Mouse (Mus musculus) T-helper 2 cell (primary cell): ENCODE results near the gene Psmb10.
"Not testable (repeated sequence)": the region's sequence is repeated elsewhere in the genome, so short reads cannot be mapped to it uniquely, and the experiment has no call there.

ENCODE experiments used
- in situ Hi-C: fragments of 300-600 bp; cut with MboI, MseI; formaldehyde crosslinking; loops from one replicate; pipeline ENCODE4 v1.15.1; 2025; ENCODE audit warnings: high pct_unique_total_duplicates

Gene Psmb10

DNA sequence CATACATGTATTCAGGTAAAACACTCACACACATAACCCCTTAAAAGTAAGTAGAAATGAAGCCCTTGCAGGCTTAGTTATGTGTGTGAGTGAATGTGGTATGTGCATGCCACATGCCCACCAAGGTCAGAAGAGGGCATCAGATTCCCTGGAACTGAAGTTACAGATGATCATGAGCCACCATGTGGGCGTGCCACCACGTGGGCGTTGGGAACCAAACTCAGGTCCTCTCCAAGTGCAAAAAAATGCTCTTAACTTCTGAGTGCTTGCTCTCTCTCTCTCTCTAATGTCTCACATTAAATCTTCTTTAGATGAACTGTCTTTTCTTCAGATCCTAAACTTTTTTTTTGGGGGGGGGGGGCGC is at the start of gene Psmb10:
TSS of gene Psmb10 (minus strand) at position 139 of the 364 bp plus-strand sequence.
- in situ Hi-C loops = loop anchor here (5.0 kb wide), 1 partner anchor 231 kb away; the partner anchor contains the start of genes 4933405L10Rik and Enkd1

DNA sequence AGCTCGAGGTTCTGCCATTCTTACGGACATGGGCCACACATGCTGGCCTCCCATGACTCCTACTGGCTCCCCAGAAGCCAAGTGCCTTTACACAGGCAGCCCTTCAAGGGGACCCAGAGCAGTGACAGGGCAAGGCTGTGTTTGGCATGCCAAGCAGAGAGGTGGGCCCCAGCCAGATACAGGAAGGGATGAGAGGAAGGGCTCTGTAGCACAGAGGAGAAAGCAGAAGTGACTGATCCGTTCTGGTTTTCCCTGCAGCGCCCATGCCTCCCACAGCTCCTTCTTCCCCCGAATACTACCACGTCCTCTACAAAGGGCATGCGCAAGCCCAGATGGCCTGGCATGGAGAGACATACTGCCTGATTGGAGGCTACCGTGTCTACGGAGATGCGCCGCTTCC is 45.2 kb upstream of the Psmb10 start:
- in situ Hi-C loops = not testable (repeated sequence)

GRCm38 (mm10) chr8:105981146-105981545 is 42.9 kb upstream of the Psmb10 start:
- in situ Hi-C loops = no loop called here

- in situ Hi-C loops = no loop called here
Measured at GRCm38 (mm10) chr8:105979325-105979724, 41.1 kb upstream of the Psmb10 start, which contains the start of gene Dpep3. Dpep3 (minus strand) TSS chr8:105979429.

DNA sequence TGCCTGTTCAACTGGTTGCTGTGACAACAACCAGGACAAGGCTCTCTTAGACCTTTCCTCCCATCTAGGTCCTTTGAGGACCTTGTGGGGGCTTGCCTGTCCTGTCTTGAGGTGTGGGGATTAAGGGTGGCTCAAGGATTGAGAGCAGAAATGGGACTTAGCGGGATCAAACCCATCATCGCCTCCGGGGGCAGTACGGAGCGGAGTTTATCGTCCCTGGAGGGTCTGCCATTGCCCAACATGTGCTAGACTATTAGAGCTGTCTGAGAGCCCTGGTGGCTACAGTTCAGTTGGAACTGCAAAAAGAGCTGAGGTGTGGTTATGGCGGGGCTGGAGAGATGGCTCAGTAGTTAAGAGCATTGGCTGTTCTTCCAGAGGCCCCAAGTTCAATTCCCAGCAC is 37.1 kb upstream of the Psmb10 start:
- in situ Hi-C loops = no loop called here

GRCm38 (mm10) chr8:105971019-105971720 is 32.9 kb upstream of the Psmb10 start:
- in situ Hi-C loops = no loop called here

DNA sequence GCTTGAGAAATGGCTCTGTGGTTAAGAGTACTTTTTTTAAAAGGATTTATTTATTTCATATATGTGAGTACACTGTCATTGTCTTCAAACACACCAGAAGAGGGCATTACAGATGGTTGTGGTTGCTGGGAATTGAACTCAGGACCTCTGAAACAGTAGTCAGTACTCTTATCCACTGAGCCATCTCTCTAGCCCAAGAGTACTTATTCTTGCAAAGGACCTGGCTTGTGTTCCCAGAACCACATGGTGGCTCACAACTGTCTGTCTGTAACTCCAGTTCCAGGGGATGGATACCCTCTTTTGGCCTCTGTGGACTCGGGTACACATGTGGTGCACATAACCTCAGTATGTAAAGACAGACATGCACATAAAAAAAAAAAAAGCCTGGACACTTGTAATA is 31.1 kb upstream of the Psmb10 start:
- in situ Hi-C loops = no loop called here

DNA sequence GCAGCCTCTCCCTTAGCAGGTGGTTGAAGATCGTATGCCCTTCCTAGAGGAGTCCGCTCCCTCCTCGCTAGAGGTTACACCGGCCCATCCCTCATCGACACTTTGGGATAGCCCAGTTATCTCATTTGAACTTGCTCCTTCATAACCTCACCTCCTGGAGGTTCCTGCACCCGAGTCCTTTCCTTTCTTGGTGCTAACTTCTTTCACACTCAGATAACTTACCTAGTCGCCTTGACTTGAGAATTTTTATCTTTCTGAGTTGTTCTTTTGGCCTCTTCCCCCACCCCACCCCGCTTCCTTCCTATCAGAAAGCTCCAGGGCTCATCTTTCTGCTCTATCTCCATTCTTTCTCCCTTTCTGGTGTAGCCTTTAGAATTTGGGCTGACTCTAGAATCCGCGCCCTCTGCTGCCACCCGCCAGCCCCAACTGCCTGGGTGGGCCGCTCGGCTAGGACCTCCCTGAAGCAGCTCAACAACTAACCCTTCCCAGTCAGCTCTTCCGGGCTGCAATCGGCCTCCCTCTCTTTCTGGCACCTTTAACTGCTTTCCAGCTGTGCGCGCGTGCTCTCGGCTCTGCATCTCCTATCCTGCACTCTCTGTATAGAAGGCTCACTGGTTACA is 28.6 kb upstream of the Psmb10 start:
- in situ Hi-C loops = no loop called here

DNA sequence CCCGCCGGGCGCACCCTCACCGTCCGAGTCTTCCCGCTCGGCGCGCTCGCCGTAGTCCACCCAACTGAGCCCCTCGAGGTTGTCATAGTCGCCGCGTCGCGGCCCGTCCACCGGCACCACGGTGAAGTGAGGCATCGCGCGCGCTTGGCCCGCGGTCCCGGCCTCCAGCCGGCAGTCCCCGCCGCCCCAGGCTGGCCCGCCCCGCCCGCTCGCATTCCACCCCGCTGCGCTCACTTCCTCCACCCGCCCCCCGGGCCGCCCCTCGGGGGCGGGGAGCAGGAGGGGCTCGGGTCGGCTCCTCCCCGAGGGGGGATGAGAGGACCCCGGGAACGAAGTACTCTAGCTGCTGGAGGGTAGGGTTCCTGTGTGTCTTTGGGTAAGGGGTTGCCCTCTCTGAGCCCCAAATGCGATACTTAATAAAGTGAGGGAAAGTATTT is 27.7 kb upstream of the Psmb10 start, which contains the start of gene Slc12a4:
TSS of gene Slc12a4 (minus strand) at position 193 of the 437 bp plus-strand sequence.
- in situ Hi-C loops = no loop called here

DNA sequence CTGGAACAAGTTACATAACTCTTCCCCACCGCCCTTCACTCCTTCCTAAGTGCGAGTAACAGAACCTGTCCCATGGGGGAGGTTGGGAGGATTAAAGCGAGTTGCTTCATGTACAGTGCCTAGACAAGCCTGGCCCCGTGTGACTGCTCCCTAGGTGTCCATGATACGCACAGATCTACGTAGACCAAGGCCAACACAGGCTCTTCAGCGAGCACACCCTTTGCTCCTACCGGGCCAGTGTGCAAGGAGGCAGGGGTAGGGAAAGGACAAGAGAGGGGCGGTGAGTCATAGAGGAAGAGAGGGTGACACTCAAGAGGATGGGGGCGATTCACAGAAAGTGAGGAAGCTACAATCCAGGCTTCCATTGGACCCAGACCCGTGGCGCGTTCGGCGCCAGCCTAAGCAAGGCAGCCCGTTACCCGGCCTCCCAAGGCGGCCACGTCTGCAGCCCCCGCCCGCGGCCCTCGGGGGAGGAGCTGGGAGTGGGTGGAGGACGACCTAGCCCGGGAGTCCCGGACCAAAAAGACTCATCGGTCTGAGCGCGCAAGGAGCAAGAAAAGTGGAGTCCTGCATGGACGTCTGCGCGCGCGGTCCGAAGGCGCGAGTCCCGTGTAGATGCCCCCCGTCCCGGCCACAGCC is 27.1 kb upstream of the Psmb10 start:
- in situ Hi-C loops = no loop called here

GRCm38 (mm10) chr8:105964506-105965265 is 26.4 kb upstream of the Psmb10 start:
- in situ Hi-C loops = no loop called here

- in situ Hi-C loops = no loop called here
Measured at GRCm38 (mm10) chr8:105961536-105961935, 23.3 kb upstream of the Psmb10 start.

DNA sequence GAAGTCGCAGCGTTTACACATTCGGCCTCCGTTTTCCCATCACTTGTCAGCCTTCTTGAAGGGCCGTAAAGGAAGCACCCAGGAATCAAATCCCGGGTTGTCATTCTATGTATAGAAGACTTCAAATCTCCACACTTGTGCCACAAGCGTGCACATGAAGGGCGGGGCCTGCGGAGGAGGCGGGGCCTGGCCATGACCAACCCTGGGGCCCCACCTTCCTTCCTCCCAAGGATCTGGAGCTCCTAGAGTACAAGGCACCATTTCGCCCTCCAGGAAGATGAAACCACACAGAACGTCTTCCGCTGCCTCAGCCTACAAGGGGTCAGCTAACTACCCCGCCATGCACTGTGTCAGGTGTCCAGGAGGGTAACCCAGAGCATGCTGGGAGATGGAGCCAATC is 22.9 kb upstream of the Psmb10 start:
- in situ Hi-C loops = no loop called here

DNA sequence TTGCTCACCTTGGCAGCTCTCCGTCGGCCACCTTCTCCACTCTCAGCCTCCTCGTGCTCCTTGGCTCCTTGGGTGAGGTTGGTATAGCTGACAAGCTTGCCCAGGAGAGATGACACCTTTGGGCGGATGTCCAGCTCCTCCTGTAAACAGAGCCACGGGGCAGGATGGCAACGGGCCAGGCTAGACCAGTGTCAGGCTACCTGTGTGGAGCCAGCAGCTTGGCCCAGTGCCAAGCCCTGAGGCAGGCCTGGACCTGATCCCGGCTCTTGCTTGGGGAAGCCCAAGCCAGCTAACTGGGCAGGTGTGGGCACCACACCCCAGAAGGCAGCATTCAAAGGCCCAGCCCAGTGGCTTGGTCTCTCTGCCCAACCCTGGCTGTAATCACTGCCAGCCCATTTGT is 21.1 kb upstream of the Psmb10 start:
- in situ Hi-C loops = no loop called here

GRCm38 (mm10) chr8:105957813-105958212 is 19.6 kb upstream of the Psmb10 start:
- in situ Hi-C loops = no loop called here

GRCm38 (mm10) chr8:105956556-105956955 is 18.3 kb upstream of the Psmb10 start:
- in situ Hi-C loops = no loop called here

DNA sequence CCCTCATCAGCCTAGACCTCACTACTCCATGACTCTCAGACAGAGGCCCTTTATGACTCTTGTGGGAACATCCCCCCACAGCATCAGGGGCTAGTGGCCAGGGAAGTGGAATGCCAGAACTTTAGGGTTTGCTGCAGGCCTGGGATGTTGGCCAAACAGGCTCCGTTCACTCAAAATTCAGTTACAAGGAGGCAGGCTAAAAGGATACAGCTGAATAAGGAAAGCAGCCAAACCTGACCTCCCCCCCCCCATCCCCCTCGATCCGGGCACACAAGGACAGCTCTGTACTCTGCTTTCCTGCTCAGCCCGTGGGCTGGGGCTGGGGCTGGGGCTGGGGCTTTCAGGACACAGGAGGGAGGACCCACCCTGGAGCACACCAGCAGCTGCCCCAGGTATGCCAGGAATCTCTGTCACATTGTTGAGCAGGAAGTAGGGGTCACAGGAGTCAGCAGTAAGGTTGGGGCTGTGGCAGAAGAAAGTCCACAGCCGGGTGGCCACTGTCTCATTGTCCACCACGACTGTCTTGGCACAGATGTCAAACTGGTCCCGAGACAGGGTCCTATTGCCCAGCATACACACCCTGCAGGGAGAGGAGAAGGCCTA is 12.9 kb upstream of the Psmb10 start:
- in situ Hi-C loops = no loop called here

GRCm38 (mm10) chr8:105949350-105949749 is 11.1 kb upstream of the Psmb10 start:
- in situ Hi-C loops = no loop called here

- in situ Hi-C loops = no loop called here
Measured at GRCm38 (mm10) chr8:105943321-105943739, 5.1 kb upstream of the Psmb10 start, which contains the start of gene Lcat. Lcat (minus strand) TSS chr8:105943382.

DNA sequence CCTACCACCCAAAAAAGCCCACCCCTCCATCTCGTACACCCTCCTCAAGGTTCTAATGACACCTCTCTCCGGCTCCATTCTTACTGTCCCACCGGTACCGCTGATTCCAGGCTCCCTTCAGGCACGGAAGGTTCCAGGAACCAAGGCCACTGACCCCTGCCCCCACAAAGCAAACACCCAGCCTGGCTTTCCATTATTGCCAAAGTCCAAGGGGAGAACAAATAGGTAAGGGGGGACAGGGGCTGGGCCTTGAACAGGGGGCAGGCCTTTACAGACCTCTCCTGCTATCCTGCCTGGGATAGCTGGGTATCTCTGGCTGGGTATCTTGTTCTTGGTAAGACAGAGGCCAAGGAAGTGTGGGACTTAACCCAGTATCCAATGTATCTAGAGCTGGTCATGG is 4.3 kb upstream of the Psmb10 start:
- in situ Hi-C loops = no loop called here

GRCm38 (mm10) chr8:105942026-105942425 is 3.8 kb upstream of the Psmb10 start:
- in situ Hi-C loops = no loop called here
